Mouse (Mus musculus): ENCODE measurements around the gene Cep78. TPM values are rescaled to one million over a fixed set of nuclear protein-coding genes. Genes with fewer than 3 reads are reported as not detected.

Cep78 gene
- 19.2 and 20.0 TPM in 2 replicates for polyA plus RNA-seq (2012; rRNA removed)

GRCm38 (mm10) chr19:15984449-15985171, at the start of gene Cep78:
TSS of gene Cep78 (minus strand) at chr19:15984989.

GRCm38 (mm10) chr19:15947237-15947636, 37.6 kb downstream of the Cep78 start, which contains the start of gene Psat1:
TSS of gene Psat1 (minus strand) at chr19:15947337.

Other genes with a start within 250 kb of the Cep78 start
- gene Psat1, start 37.7 kb downstream of the Cep78 start, polyA plus RNA-seq (2012; rRNA removed) = 57.5 and 61.5 TPM in 2 replicates
- gene Gnaq, start 147.8 kb upstream of the Cep78 start, polyA plus RNA-seq (2012; rRNA removed) = 68.8 and 75.5 TPM in 2 replicates

All from central nervous system, embryonic 18 days (tissue).